Mouse (Mus musculus) hindbrain, embryonic 15.5 days (tissue): ENCODE results near the gene Wdr62. TPM values are rescaled to one million over a fixed set of nuclear protein-coding genes. Genes with fewer than 3 reads are reported as not detected.

Experiments used
- ATAC-seq: fragments of 200-750 bp; cut with Nextera tagmentation; 2 replicates; pipeline ENCODE4 v1.8.0; 2017; ENCODE audit warnings: low read depth, moderate number of reproducible peaks, moderate TSS enrichment; ENCODE audit not compliant: low FRiP score
- H3K27ac ChIP-seq: fragments of 300-500 bp; sonication (generic); replicated peaks from 2 replicates; pipeline ENCODE4 v1.5.1; 2015; ENCODE audit warnings: mild to moderate bottlenecking, inconsistent platforms
- H3K27me3 ChIP-seq: fragments of 300-500 bp; sonication (generic); 2 replicates; pipeline ENCODE4 v1.6.1; 2015; ENCODE audit warnings: control low read depth, inconsistent platforms
- H3K36me3 ChIP-seq: fragments of 300-500 bp; sonication (generic); 2 replicates; pipeline ENCODE4 v1.6.1; 2015; ENCODE audit warnings: control low read depth, inconsistent platforms
- H3K4me1 ChIP-seq: fragments of 300-500 bp; sonication (generic); replicated peaks from 2 replicates; pipeline ENCODE4 v1.6.1; 2015; ENCODE audit warnings: control low read depth, inconsistent platforms
- H3K4me2 ChIP-seq: fragments of 300-500 bp; sonication (generic); 2 replicates; pipeline ENCODE4 v1.6.1; 2015; ENCODE audit warnings: moderate library complexity, mild to moderate bottlenecking, inconsistent platforms
- H3K4me3 ChIP-seq: fragments of 300-500 bp; sonication (generic); 2 replicates; pipeline ENCODE4 v1.5.1; 2015; ENCODE audit warnings: mild to moderate bottlenecking, inconsistent platforms
- H3K9ac ChIP-seq: fragments of 300-500 bp; sonication (generic); 2 replicates; pipeline ENCODE4 v1.6.1; 2015; ENCODE audit warnings: inconsistent platforms
- H3K9me3 ChIP-seq: fragments of 300-500 bp; sonication (generic); 2 replicates; pipeline ENCODE4 v1.6.1; 2016; ENCODE audit warnings: control low read depth, inconsistent platforms
- WGBS: fragments of 180-500 bp; shearing (Covaris S2); methylation state at CpG from one replicate; pipeline ENCODE4 v1.1.7; 2015; 5-methylcytosine and 5-hydroxymethylcytosine counted together
- polyA plus RNA-seq: library from polyadenylated mRNA; unstranded; fragments of >200 nt; fragmentation: Nextera tagmentation; extraction: Ambion mirVana; gene quantifications from 2 replicates; pipeline ENCODE4 v1.2.1, GENCODE M21; 2015

Gene Wdr62
- polyA plus RNA-seq, 1 experiment from 2014 or later: 5.3 TPM

GRCm38 (mm10) chr7:30318142-30318541 is 37.9 kb upstream of the Wdr62 start:
- Histone ChIP-seq H3K4me1 (peaks cover 16% of the 10 kb centered on the region), H3K9me3 (no peaks in the 10 kb centered on the region), H3K27ac (no peak overlapping the region), H3K9ac (no peak overlapping the region), H3K27me3 (no peaks in the 10 kb centered on the region), H3K36me3 (no peaks in the 10 kb centered on the region), H3K4me2 (no peak overlapping the region), H3K4me3 (no peak overlapping the region)
- WGBS: 94% methylated on average over 3 of the region's 3 CpGs
- ATAC-seq: no peak

GRCm38 (mm10) chr7:30315559-30316529 is 35.6 kb upstream of the Wdr62 start:
- Histone ChIP-seq H3K27ac (no peak overlapping the region), H3K4me2 (no peak overlapping the region), H3K27me3 (no peaks in the 10 kb centered on the region), H3K4me1 (peaks cover 1% of the 10 kb centered on the region), H3K9ac (no peak overlapping the region), H3K9me3 (no peaks in the 10 kb centered on the region), H3K36me3 (peaks cover 9% of the 10 kb centered on the region; the same call in 1 of the 2 replicates), H3K4me3 (no peak overlapping the region)
- ATAC-seq: no peak
- 83% methylated on average over 13 of the region's 13 CpGs for WGBS

DNA sequence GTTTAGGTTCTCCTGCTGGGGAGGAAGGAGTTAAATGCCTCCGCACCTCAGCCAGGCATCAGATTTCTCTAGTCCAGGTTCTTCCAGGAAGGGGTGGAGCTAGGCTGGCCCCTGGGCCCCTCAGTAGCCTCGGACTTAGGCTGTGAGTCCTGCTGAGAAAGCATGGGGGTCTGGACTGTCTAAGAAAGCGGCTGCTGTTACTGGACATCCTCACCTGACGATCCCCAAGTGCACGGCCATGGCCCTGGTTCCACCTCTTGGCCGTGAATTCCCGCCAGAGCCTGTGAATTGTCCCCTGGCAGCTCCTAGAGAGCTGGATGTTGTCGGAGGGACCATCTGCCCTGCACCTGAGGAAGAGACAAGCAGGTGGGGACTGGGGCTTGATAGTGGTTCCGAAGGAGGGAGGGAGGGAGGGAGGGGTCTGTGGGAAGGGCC is 34.5 kb upstream of the Wdr62 start, which contains the start of gene Syne4:
Gene Syne4, plus strand, starts transcription at position 87 of the 435 bp plus-strand sequence.
- Histone ChIP-seq H3K4me3 (no peak within 1 kb of the TSS), H3K4me1 (peaks cover 8% of the 10 kb centered on the region), H3K4me2 (peak within 1 kb of the TSS; percentile 9; the same call in 1 of the 2 replicates), H3K27me3 (no peaks in the 10 kb centered on the region), H3K9me3 (no peaks in the 10 kb centered on the region), H3K9ac (no peak within 1 kb of the TSS), H3K36me3 (peaks cover 9% of the 10 kb centered on the region; the same call in 1 of the 2 replicates), H3K27ac (no peak within 1 kb of the TSS)
- WGBS: 4% methylated on average over 9 of the region's 9 CpGs
- no peak for ATAC-seq

- peaks cover 16% of the 10 kb centered on the region for H3K4me1 ChIP-seq
- no peaks in the 10 kb centered on the region for H3K27me3 ChIP-seq
- H3K27ac ChIP-seq: no peak overlapping the region
- H3K4me3 ChIP-seq: no peak overlapping the region
- 56% methylated on average over 27 of the region's 27 CpGs for WGBS
- ATAC-seq: no peak
- H3K36me3 ChIP-seq: peaks cover 9% of the 10 kb centered on the region; the same call in 1 of the 2 replicates
- H3K9me3 ChIP-seq: no peaks in the 10 kb centered on the region
- no peak overlapping the region for H3K4me2 ChIP-seq
- no peak overlapping the region for H3K9ac ChIP-seq
These were observed 33.6 kb upstream of the Wdr62 start for GRCm38 (mm10) chr7:30313666-30314320.

DNA sequence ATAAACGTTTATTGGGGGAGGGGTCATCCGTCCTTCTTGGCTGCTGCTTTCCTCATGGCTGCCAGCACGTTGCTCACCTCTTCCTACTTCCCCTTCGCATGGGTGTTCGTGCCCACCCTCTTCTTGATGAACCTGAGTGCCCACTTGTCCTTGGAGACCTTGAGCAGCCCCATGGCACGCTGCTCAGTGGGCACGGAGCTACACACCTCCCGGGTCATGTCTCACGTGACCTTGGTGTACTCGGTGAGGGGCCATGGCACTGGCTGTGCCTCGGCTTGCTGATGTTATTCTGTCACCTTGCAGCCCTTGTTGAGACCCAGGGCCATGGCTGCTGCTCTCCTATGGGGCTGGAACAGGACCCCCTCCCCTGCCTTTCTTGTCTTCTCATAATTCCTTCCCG is 29.9 kb upstream of the Wdr62 start:
- Histone ChIP-seq H3K27me3 (no peaks in the 10 kb centered on the region), H3K9ac (no peak overlapping the region), H3K4me1 (peaks cover 24% of the 10 kb centered on the region), H3K4me2 (no peak overlapping the region), H3K4me3 (no peak overlapping the region), H3K9me3 (no peaks in the 10 kb centered on the region), H3K27ac (no peak overlapping the region), H3K36me3 (peaks cover 33% of the 10 kb centered on the region)
- 91% methylated on average over 12 of the region's 12 CpGs for WGBS
- ATAC-seq: no peak

DNA sequence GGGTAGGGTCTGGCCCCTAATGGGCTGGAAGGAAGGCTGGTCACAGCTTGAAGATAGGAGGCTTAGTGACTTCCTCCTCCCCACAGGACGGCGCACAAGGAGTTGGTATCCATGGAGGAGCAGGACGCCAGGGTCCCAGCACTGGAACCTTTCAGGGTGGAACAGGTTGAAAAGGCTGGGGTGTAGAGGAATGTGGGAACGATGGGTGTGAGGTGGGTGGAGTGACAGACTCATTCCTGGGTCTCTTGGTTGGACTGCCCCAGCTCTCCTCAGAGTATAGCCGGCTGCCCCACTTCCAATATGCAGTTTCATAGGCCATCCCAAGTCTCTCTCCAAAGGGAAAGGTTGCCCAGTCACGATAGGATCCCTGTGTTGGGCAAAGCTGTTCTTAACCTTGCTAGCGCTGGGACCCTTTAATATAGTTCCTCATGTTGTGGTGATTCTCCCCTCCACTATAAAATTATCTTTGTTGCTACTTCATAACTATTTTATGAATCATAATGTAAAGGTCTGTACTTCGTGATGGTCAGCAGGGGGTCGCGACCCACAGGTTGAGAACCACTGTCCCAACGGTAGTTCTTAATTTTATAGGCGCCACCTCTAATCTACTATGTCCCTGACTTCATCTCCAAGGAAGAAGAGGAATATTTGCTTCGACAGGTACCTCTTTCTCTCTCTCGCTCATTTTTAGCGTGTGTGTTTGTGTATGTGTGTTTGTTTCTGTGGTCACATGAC is 29.3 kb upstream of the Wdr62 start:
- no peak for ATAC-seq
- Histone ChIP-seq H3K9me3 (no peaks in the 10 kb centered on the region), H3K4me2 (peak overlapping the region; percentile 85), H3K27me3 (no peaks in the 10 kb centered on the region), H3K4me1 (peaks cover 24% of the 10 kb centered on the region), H3K9ac (peak overlapping the region; percentile 65), H3K27ac (no peak overlapping the region), H3K36me3 (peaks cover 36% of the 10 kb centered on the region), H3K4me3 (peak overlapping the region; percentile 83)
- WGBS: 71% methylated on average over 15 of the region's 15 CpGs

DNA sequence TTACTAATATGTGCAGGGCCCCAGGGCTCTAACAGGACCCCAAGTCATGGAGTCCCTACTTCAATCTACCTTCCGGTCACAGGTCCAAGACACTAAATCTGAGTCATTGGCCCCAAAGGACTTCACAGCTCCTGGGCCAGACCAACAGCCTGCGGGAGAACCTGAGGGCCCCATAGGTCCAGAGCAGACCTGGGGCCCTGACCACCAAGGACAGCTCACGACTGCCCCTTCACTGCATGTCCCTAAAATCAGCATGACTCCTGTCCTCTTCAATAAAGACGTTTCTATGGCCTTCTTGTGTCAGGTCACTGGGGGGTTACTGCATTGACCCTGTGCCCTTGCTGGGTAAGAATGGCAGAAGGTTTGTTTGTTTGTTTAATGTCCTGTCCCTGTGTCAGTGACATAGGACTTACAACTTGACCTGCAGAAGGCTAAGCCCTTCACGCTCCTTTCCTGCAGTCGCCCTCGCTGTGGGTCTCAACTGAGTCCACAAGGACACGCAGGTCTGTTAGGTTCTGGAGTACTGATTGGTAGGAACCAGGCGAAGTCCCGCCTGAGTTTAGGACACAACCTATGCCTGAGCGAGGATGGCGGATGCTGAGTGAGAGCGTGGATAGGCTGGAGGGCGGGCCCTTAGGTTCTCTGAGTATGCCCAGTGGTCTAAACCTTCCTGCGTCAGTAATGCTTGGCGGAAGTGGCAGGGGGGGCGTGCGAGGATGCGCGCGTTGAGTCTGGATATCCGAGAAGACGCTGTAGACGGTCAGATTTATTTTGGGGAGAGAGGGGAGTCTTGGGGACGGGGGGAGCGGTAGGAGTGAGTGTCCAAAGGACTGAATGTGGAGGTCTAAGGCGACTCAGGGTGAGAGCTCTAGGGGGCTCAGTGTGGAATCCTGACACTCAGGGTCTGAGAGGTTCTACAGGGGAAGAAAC is 28.1 kb upstream of the Wdr62 start, which contains the start of gene Alkbh6:
Gene Alkbh6, plus strand, starts transcription at position 642 of the 930 bp plus-strand sequence.
- Histone ChIP-seq H3K9me3 (no peaks in the 10 kb centered on the region), H3K27ac (peak within 1 kb of the TSS; percentile 83), H3K4me2 (peak within 1 kb of the TSS; percentile 85), H3K36me3 (peaks cover 42% of the 10 kb centered on the region), H3K4me3 (peak within 1 kb of the TSS; percentile 83), H3K27me3 (no peaks in the 10 kb centered on the region), H3K9ac (peak within 1 kb of the TSS; percentile 65), H3K4me1 (peaks cover 24% of the 10 kb centered on the region)
- WGBS: 4% methylated on average over 27 of the region's 27 CpGs
- peak; percentile 100 for ATAC-seq

DNA sequence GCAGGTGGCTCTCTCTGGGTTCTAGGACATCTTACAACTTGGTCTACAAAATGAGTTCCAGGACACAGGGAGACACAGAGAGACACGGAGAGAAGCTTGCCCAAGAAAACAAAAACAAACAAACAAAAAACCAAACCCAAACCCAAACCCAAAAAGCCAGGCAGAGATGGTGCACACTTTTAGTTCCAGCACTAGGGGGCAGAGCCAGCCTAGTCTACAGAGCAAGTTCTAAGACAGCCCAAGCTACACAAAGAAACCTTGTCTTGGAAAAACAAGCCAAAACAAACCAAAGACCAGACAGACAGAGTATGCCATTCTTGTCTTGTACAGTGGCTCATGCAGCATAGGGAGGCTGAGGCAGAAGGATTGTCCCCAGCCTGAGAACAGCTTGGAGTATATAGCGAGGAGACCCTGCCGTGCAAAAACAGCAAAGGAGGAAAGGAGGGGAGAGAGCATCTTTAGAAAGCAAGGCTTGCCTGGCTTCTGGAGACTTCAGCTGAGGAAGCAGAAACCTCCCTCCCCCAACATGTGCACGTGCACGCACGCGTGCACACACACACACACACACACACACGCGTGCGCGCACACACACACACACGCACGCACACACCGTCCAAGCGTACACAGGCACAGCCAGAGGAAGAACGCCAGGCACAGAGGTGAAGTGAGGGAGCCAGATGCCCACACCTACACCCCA is 26.0 kb upstream of the Wdr62 start:
- Histone ChIP-seq H3K9ac (no peak overlapping the region), H3K9me3 (no peaks in the 10 kb centered on the region), H3K36me3 (peaks cover 55% of the 10 kb centered on the region), H3K4me3 (no peak overlapping the region), H3K27ac (0 out of 2 replicates have a peak overlapping the region, but pooled peaks have one; percentile 45), H3K27me3 (no peaks in the 10 kb centered on the region), H3K4me1 (peaks cover 24% of the 10 kb centered on the region), H3K4me2 (no peak overlapping the region)
- WGBS: 92% methylated on average over 16 of the region's 16 CpGs
- ATAC-seq: no peak

DNA sequence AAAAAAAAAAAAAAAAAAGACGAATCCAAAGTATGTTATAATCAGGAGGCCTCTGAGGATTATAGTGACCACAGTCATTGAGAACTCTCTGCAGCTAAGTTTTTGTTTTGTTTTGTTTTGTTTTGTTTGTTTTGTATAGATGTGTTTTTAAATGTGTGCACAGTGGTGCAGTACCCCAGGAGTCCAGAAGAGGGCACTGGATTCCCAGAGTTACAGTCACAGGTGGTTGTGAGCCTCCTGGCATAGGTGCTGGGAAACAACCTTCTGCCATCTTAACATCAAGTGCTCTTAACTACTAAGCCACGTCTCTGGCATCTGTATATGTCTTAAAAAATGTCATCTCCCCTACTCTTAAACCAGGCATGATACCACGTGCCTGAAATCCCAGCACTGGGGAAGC is 20.7 kb upstream of the Wdr62 start:
- no peak for ATAC-seq
- H3K9ac ChIP-seq: no peak overlapping the region
- H3K36me3 ChIP-seq: peaks cover 86% of the 10 kb centered on the region
- no peaks in the 10 kb centered on the region for H3K9me3 ChIP-seq
- H3K27me3 ChIP-seq: no peaks in the 10 kb centered on the region
- H3K4me2 ChIP-seq: no peak overlapping the region
- H3K4me3 ChIP-seq: no peak overlapping the region
- H3K27ac ChIP-seq: no peak overlapping the region
- H3K4me1 ChIP-seq: no peaks in the 10 kb centered on the region
- 45% methylated on average over 3 of the region's 3 CpGs for WGBS

GRCm38 (mm10) chr7:30297266-30297665 is 17.0 kb upstream of the Wdr62 start:
- H3K27ac ChIP-seq: no peak overlapping the region
- ATAC-seq: no peak
- H3K4me1 ChIP-seq: peaks cover 27% of the 10 kb centered on the region
- H3K27me3 ChIP-seq: no peaks in the 10 kb centered on the region
- no peak overlapping the region for H3K4me3 ChIP-seq
- no peaks in the 10 kb centered on the region for H3K9me3 ChIP-seq
- no peak overlapping the region for H3K9ac ChIP-seq
- peaks cover 80% of the 10 kb centered on the region for H3K36me3 ChIP-seq
- WGBS: 85% methylated on average over 16 of the region's 16 CpGs
- no peak overlapping the region for H3K4me2 ChIP-seq
